Comparison of ENCODE assay signal across 8 mouse cellular contexts in the genomic region with DNA sequence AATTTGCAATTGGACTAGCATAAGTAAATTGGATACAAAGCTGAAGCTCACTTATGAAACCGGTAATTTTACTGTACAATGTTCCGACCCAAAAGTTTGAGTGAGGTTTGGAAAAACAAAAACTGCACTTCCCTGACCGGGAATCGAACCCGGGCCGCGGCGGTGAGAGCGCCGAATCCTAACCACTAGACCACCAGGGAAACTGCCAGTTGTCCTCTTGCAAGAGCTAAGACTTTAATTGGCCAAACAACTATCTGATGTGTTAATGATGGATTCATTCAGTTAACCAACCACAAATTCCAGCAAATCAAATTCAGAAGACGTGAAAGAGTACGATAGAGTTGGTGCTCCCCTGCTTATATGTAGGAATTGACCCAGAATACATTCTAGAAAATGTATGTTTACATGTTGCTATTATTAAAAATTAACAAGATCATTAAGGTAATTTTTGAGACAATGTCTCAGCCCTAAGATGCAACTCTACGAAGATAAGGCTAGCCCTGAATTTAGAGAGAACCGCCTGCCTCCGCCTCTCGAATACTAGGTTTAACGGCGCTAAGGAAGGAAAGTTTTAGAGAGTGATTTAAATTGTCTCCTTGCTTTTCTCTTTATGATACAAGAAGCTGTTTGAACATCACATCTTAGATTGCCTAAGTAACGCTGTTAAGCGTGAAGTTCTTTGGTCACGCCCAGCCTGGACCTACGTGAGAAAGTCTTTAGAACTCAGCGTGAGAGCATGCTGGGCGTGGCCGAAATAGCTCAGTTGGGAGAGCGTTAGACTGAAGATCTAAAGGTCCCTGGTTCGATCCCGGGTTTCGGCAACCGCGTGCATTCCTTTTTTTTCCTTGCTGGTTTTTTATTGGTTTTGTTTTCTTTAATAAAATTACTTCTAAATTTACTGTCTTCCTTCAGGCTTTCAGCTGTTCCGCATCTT. TPM values are rescaled to one million over a fixed set of nuclear protein-coding genes. Genes with fewer than 3 reads are reported as not detected.
DNase-seq lines count a peak whose midpoint lies in the region; ATAC-seq lines count a peak whose summit lies in the region.

No protein-coding gene starts in this region.

- H3K36me3 ChIP-seq in intestine, embryonic 14.5 days (ENCODE audit: control insufficient read depth, insufficient read depth, low read length): no peaks in the 10 kb centered on the region

- peak overlapping the region; percentile 77 for H3K4me3 ChIP-seq in intestine, embryonic 14.5 days (ENCODE audit: low read depth, low read length)

- peak; percentile 92 for ATAC-seq in intestine, embryonic 14.5 days (replicated peaks; ENCODE audit: low FRiP score, low TSS enrichment, low read depth)
- ATAC-seq in megakaryocyte-erythroid progenitor cell, adult 5-6 weeks (replicated peaks; ENCODE audit: low FRiP score, low TSS enrichment, poor library complexity, severe bottlenecking): peak; percentile 64

- WGBS in intestine, embryonic 14.5 days: under 1% methylated on average over 32 of the region's 32 CpGs

- H3K9me3 ChIP-seq in intestine, embryonic 14.5 days (ENCODE audit: control insufficient read depth, low read length): no peaks in the 10 kb centered on the region

- no peaks in the 10 kb centered on the region for H3K27me3 ChIP-seq in intestine, embryonic 14.5 days (replicated peaks; ENCODE audit: control insufficient read depth, insufficient read depth, low read length)

- peak overlapping the region; percentile 49 for H3K9ac ChIP-seq in intestine, embryonic 14.5 days (ENCODE audit: low read length)

- H3K4me2 ChIP-seq in intestine, embryonic 14.5 days (ENCODE audit: low read length): peak overlapping the region; percentile 96

- peak; percentile 90 to 99 for DNase-seq in adrenal gland, adult (ENCODE audit: inconsistent age in 2 of 2, low spot score in 1 of 2)
- DNase-seq in embryo, embryonic 10 days (ENCODE audit: low spot score): peak; percentile 94
- DNase-seq in gastrocnemius, postnatal 14 days: peak; percentile 83
- DNase-seq in intestine, embryonic 14.5 days (ENCODE audit: low spot score): peak; percentile 99
- peak; percentile 91 to 93 for DNase-seq in left cerebral cortex, postnatal 14 days (ENCODE audit: low spot score in 2 of 2)
- peak; percentile 82 for DNase-seq in right cerebral cortex, postnatal 14 days
- peak; percentile 91 to 92 for DNase-seq in urinary bladder, postnatal 36 days (ENCODE audit: low spot score in 2 of 2)

- intact Hi-C loops in gastrocnemius, postnatal 14 days (cut with DNase I; ENCODE audit: low total_unique reads): no loop called here
- intact Hi-C loops in left cerebral cortex, postnatal 14 days (cut with DNase I): loop anchor here (10.0 kb wide), 2 partner anchors 554 to 784 kb away; a partner anchor contains a TSS

- no peaks in the 10 kb centered on the region; the same call in 1 of the 2 replicates for H3K4me1 ChIP-seq in intestine, embryonic 14.5 days (replicated peaks; ENCODE audit: control insufficient read depth, insufficient read depth, low read length)

- H3K27ac ChIP-seq in intestine, embryonic 14.5 days (ENCODE audit: low read depth): peak overlapping the region; percentile 18; the same call in 1 of the 2 replicates

RNA-seq across cellular contexts. Expression of a gene that starts 15.3 kb away (rescaled TPM):
- total RNA-seq in gastrocnemius, postnatal 14 days (2021): not detected
- polyA plus RNA-seq in intestine, embryonic 14.5 days (2014; fragmentation: Nextera tagmentation; extraction: Ambion mirVana): not detected in 2 replicates
- not detected for total RNA-seq in left cerebral cortex, postnatal 14 days (2021)
- not detected in 2 replicates for total RNA-seq in megakaryocyte-erythroid progenitor cell, adult 5-6 weeks (2014; fragmentation: Nextera tagmentation)
- total RNA-seq in megakaryocyte-erythroid progenitor cell, adult 5-6 weeks (2017): not detected in 2 replicates

RNA-seq across cellular contexts. Expression of a gene that starts 18.3 kb away (rescaled TPM):
- 10 to 100 TPM; 22.2 to 26.4 TPM for total RNA-seq in gastrocnemius, postnatal 14 days (2021)
- polyA plus RNA-seq in intestine, embryonic 14.5 days (2014; fragmentation: Nextera tagmentation; extraction: Ambion mirVana): 167 and 169 TPM in 2 replicates
- total RNA-seq in left cerebral cortex, postnatal 14 days (2021): 10 to 100 TPM; 35.7 to 42.3 TPM
- 97.9 and 102 TPM in 2 replicates for total RNA-seq in megakaryocyte-erythroid progenitor cell, adult 5-6 weeks (2014; fragmentation: Nextera tagmentation)
- total RNA-seq in megakaryocyte-erythroid progenitor cell, adult 5-6 weeks (2017): 159 and 225 TPM in 2 replicates

RNA-seq across cellular contexts. Expression of a gene that starts 31.5 kb away (rescaled TPM):
- not detected for total RNA-seq in gastrocnemius, postnatal 14 days (2021)
- not detected in 2 replicates for polyA plus RNA-seq in intestine, embryonic 14.5 days (2014; fragmentation: Nextera tagmentation; extraction: Ambion mirVana)
- not detected for total RNA-seq in left cerebral cortex, postnatal 14 days (2021)
- total RNA-seq in megakaryocyte-erythroid progenitor cell, adult 5-6 weeks (2014; fragmentation: Nextera tagmentation): not detected in 2 replicates
- total RNA-seq in megakaryocyte-erythroid progenitor cell, adult 5-6 weeks (2017): not detected in 2 replicates

RNA-seq across cellular contexts. Expression of a gene that starts 49.6 kb away (rescaled TPM):
- not detected for total RNA-seq in gastrocnemius, postnatal 14 days (2021)
- polyA plus RNA-seq in intestine, embryonic 14.5 days (2014; fragmentation: Nextera tagmentation; extraction: Ambion mirVana): not detected in 2 replicates
- total RNA-seq in left cerebral cortex, postnatal 14 days (2021): not detected
- total RNA-seq in megakaryocyte-erythroid progenitor cell, adult 5-6 weeks (2014; fragmentation: Nextera tagmentation): not detected in 2 replicates
- not detected in 2 replicates for total RNA-seq in megakaryocyte-erythroid progenitor cell, adult 5-6 weeks (2017)

Comparison
In these comparisons a context has a peak if more than half of its experiments do, and no peak if none do; other contexts are left out.
1. Peak in every context shown above with its lines: DNase-seq, ATAC-seq, H3K4me3 ChIP-seq and H3K27ac ChIP-seq.